Mouse (Mus musculus): ENCODE data around the gene Efl1. TPM values are rescaled to one million over a fixed set of nuclear protein-coding genes. Genes with fewer than 3 reads are reported as not detected.
A peak's percentile ranks its signal among the peaks of the same experiment; 100 is the strongest.
"Not testable (repeated sequence)": the region's sequence is repeated elsewhere in the genome, so short reads cannot be mapped to it uniquely, and the experiment has no call there.

Efl1 gene
- total and polyA plus RNA-seq, 3 experiments = 12.6 to 15.6 TPM; not detected in 1

DNA sequence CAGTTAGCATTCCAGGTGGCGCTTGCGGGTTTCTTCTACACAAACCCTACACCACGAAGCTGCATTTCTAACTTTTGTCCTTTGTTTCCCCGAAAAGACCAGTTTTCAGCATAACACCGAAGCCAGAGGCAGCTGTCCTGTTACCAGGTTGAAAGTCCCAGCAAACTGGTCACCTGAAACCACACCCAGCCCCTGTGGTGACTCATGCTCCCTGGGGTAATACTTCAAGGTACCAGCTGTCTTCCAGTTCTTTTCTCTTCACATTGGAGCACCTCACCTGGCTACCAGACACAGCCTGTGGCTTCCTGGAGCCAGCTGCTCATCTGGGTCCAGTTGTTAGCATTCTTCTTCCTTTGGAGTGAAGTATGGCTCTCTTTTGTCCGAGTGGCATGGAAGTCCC lies 118.2 kb downstream of the Efl1 start:
- H3K4me3 ChIP-seq (ENCODE audit: control insufficient read depth in 1 of 2, insufficient read depth in 1 of 2, low read depth in 2 of 2, low read length in 2 of 2) = no peak overlapping the region
- no peak overlapping the region for H3K9ac ChIP-seq (ENCODE audit: control insufficient read depth, low read depth, low read length, poor library complexity, severe bottlenecking)
- H3K79me2 ChIP-seq (ENCODE audit: control insufficient read depth, insufficient read depth, low read length, poor library complexity) = no peaks in the 10 kb centered on the region
- TF ChIP-seq KAT2A (conservative IDR thresholded peaks at IDR 0.05; ENCODE audit: low read depth, low read length) (no peak), NELFE (IDR thresholded peaks at IDR 0.05; ENCODE audit: low read depth, low read length) (no peak), USF2 (IDR thresholded peaks at IDR 0.05; ENCODE audit: borderline replicate concordance in 1 of 2, insufficient read depth in 1 of 2, low read depth in 1 of 2, low read length in 2 of 2) (no peak), MYC (IDR thresholded peaks at IDR 0.05; ENCODE audit: low read depth, low read length) (no peak), TAL1 (IDR thresholded peaks at IDR 0.05; ENCODE audit: low read length) (no peak), ETS1 (IDR thresholded peaks at IDR 0.05; ENCODE audit: low read depth, low read length) (no peak), E2F4 (IDR thresholded peaks at IDR 0.05; ENCODE audit: borderline replicate concordance, low read depth, low read length) (no peak), BHLHE40 (IDR thresholded peaks at IDR 0.05; ENCODE audit: borderline replicate concordance, low read depth, low read length) (no peak), POLR2AphosphoS2 (IDR thresholded peaks at IDR 0.05; ENCODE audit: low read length) (no peak), ZKSCAN1 (IDR thresholded peaks at IDR 0.05; ENCODE audit: low read depth, low read length) (no peak), MAX (IDR thresholded peaks at IDR 0.05; ENCODE audit: low read length) (no peak), ELF1 (IDR thresholded peaks at IDR 0.05; ENCODE audit: low read depth, low read length) (no peak), SIN3A (IDR thresholded peaks at IDR 0.05; ENCODE audit: low read length) (no peak), TBP (IDR thresholded peaks at IDR 0.05; ENCODE audit: low read depth, low read length) (no peak), POLR2AphosphoS5 (IDR thresholded peaks at IDR 0.05; ENCODE audit: borderline replicate concordance, low read depth, low read length) (no peak), RCOR1 (IDR thresholded peaks at IDR 0.05; ENCODE audit: low read depth, low read length) (no peak), ZMIZ1 (IDR thresholded peaks at IDR 0.05; ENCODE audit: low read depth, low read length) (no peak), EP300 (IDR thresholded peaks at IDR 0.05; ENCODE audit: low read depth in 1 of 2, low read length in 2 of 2) (no peak)
- no peak overlapping the region for H3K27ac ChIP-seq (ENCODE audit: control insufficient read depth, low read depth, low read length)
- no peaks in the 10 kb centered on the region for H3K9me3 ChIP-seq (replicated peaks; ENCODE audit: insufficient read depth, low read length)
- H3K27me3 ChIP-seq (ENCODE audit: control insufficient read depth in 1 of 2, insufficient read depth in 2 of 2, low read length in 2 of 2) = no peaks in the 10 kb centered on the region
- H3K4me1 ChIP-seq (ENCODE audit: control insufficient read depth in 1 of 2, insufficient read depth in 2 of 2, low read length in 2 of 2) = no peaks in the 10 kb centered on the region
- DNase-seq (ENCODE audit: low read depth, low spot score) = no peak
- H3K36me3 ChIP-seq (ENCODE audit: control insufficient read depth in 1 of 2, insufficient read depth in 2 of 2, low read length in 2 of 2) = no peaks in the 10 kb centered on the region; a peak in 1 of 4 replicates

DNA sequence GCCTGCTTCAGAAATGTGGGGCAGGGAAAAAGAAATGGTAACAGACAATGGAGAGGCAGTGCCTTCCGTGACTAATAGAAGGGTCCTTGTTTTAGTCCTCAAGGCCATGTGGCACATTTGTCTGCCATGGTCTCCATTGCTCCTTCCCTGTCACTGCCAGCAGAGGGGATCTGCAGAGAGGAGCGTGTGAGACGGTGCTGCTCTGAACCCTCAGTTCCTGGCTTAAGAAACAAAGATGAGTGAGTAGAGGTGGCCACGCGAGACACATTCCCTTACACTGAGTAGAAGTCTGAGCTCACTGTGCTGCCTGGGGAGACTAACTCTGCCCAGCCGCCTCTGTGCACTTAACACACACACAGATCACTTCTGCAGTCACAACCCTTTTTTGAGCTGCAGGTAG lies 121.8 kb downstream of the Efl1 start:
- Histone ChIP-seq H3K4me1 (ENCODE audit: control insufficient read depth in 1 of 2, insufficient read depth in 2 of 2, low read length in 2 of 2) (peaks cover 0 to 4% of the 10 kb centered on the region in 2 experiments; a peak in 1 of 4 replicates), H3K36me3 (ENCODE audit: control insufficient read depth in 1 of 2, insufficient read depth in 2 of 2, low read length in 2 of 2) (peaks cover 0 to 2% of the 10 kb centered on the region in 2 experiments; a peak in 1 of 4 replicates), H3K27ac (ENCODE audit: control insufficient read depth, low read depth, low read length) (no peak overlapping the region), H3K9me3 (replicated peaks; ENCODE audit: insufficient read depth, low read length) (no peaks in the 10 kb centered on the region), H3K27me3 (ENCODE audit: control insufficient read depth in 1 of 2, insufficient read depth in 2 of 2, low read length in 2 of 2) (no peaks in the 10 kb centered on the region), H3K79me2 (ENCODE audit: control insufficient read depth, insufficient read depth, low read length, poor library complexity) (no peaks in the 10 kb centered on the region), H3K9ac (ENCODE audit: control insufficient read depth, low read depth, low read length, poor library complexity, severe bottlenecking) (no peak overlapping the region), H3K4me3 (ENCODE audit: control insufficient read depth in 1 of 2, insufficient read depth in 1 of 2, low read depth in 2 of 2, low read length in 2 of 2) (no peak overlapping the region)
- no peak for DNase-seq (ENCODE audit: low read depth, low spot score)
- no peak for TF ChIP-seq ZMIZ1 (IDR thresholded peaks at IDR 0.05; ENCODE audit: low read depth, low read length)
- TF ChIP-seq ZC3H11A (IDR thresholded peaks at IDR 0.05; ENCODE audit: low read depth, low read length) = no peak
- no peak for TF ChIP-seq CHD1 (IDR thresholded peaks at IDR 0.05; ENCODE audit: low read depth, low read length)
- TF ChIP-seq CTCF (IDR thresholded peaks at IDR 0.05 in 2 of 3, conservative IDR thresholded peaks at IDR 0.05 in 1 of 3; ENCODE audit: control insufficient read depth in 1 of 3, insufficient read depth in 1 of 3, low read depth in 2 of 3, low read length in 3 of 3, poor library complexity in 1 of 3, severe bottlenecking in 1 of 3) = no peak
- no peak for TF ChIP-seq E2F4 (IDR thresholded peaks at IDR 0.05; ENCODE audit: borderline replicate concordance, low read depth, low read length)
- TF ChIP-seq EP300 (IDR thresholded peaks at IDR 0.05; ENCODE audit: low read depth in 1 of 2, low read length in 2 of 2) = no peak
- no peak for TF ChIP-seq SMC3 (IDR thresholded peaks at IDR 0.05; ENCODE audit: low read depth, low read length)
- no peak for TF ChIP-seq NRF1 (IDR thresholded peaks at IDR 0.05; ENCODE audit: insufficient read depth, low read depth, low read length, poor library complexity, severe bottlenecking)
- TF ChIP-seq RCOR1 (IDR thresholded peaks at IDR 0.05; ENCODE audit: low read depth, low read length) = no peak
- TF ChIP-seq CHD2 (IDR thresholded peaks at IDR 0.05; ENCODE audit: low read length) = no peak
- TF ChIP-seq MAX (IDR thresholded peaks at IDR 0.05; ENCODE audit: low read length) = no peak
- TF ChIP-seq MAZ (IDR thresholded peaks at IDR 0.05; ENCODE audit: low read depth, low read length) = no peak
- no peak for TF ChIP-seq POLR2AphosphoS5 (IDR thresholded peaks at IDR 0.05; ENCODE audit: borderline replicate concordance, low read depth, low read length)

DNA sequence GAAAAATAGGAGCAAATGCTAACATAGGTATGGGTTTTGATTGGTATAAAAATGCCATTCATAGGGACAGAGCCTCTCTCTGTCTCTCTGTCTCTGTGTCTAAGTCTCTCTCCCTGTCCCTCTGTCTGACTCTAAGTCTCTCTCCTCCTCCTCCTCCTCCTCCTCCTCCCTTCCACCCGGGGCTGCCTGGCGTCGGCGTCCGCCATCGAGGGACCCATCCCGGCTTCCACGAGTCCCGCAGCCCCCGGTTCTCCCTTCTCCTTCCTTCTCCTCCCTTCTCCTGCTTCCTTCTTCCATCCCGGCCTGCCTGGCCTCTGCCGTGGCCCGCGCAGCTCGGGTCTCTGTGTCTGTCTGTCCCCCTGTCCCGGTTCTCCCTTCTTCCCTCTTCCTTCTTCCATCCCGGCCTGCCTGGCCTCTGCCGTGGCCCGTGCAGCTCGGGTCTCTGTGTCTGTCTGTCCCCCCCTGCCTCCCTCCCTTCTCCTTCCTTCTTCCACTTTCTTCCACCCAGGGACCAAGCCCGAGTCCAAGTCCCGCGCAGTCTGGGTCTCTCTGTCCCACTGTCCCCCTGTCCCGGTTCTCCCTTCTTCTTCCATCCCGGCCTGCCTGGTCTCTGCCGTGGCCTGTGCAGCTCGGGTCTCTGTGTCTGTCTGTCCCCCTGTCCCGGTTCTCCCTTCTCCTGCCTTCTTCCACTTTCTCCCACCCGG lies 122.7 kb downstream of the Efl1 start:
- H3K9ac ChIP-seq (ENCODE audit: control insufficient read depth, low read depth, low read length, poor library complexity, severe bottlenecking); H3K9me3 ChIP-seq (replicated peaks; ENCODE audit: insufficient read depth, low read length); H3K4me1 ChIP-seq (ENCODE audit: control insufficient read depth in 1 of 2, insufficient read depth in 2 of 2, low read length in 2 of 2); H3K4me3 ChIP-seq (ENCODE audit: control insufficient read depth in 1 of 2, insufficient read depth in 1 of 2, low read depth in 2 of 2, low read length in 2 of 2); H3K36me3 ChIP-seq (ENCODE audit: control insufficient read depth in 1 of 2, insufficient read depth in 2 of 2, low read length in 2 of 2); H3K27ac ChIP-seq (ENCODE audit: control insufficient read depth, low read depth, low read length); H3K27me3 ChIP-seq (ENCODE audit: control insufficient read depth in 1 of 2, insufficient read depth in 2 of 2, low read length in 2 of 2); H3K79me2 ChIP-seq (ENCODE audit: control insufficient read depth, insufficient read depth, low read length, poor library complexity): not testable (repeated sequence)
- peak; percentile 15 for DNase-seq (ENCODE audit: low read depth, low spot score)

Measured in MEL (cell line).